Comparison of ENCODE assay signal across 26 mouse cellular contexts in the genomic region with DNA sequence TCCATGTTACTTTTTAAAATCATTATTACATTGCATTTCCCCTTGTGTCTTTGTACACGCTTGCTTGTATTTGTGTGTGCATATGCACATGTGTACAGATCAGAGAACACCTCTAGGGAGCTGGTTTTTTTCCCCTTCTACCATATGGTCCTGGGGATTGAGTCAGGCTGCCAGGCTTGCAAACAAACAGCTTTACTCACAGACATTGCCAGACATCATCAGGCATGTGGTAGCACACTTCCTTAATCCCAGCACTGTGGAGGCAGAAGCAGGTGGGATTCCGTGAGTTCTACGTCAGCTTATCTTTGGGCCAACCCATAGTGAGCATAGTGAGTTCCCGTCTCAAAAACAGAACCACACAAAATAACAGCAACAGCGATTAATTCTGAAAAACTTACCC. TPM values are rescaled to one million over a fixed set of nuclear protein-coding genes. Genes with fewer than 3 reads are reported as not detected.
"Had no signal": no experiment of that assay in that cellular context is flagged by ENCODE, and none has a peak within 500 bp of the region (broad histone marks: within the 10 kb centered on the region; RNA-seq: fewer than 3 reads in every experiment).

No protein-coding gene starts in this region.

- H3K4me3 ChIP-seq: gastrocnemius, adult 2 months; heart, embryonic 10.5 days; heart, embryonic 12.5 days; hindbrain, embryonic 10.5 days; intestine, embryonic 15.5 days; limb, embryonic 13.5 days; limb, embryonic 15.5 days; liver, embryonic 13.5 days; liver, embryonic 15.5 days had no signal

- H3K4me1 ChIP-seq: intestine, embryonic 15.5 days; liver, embryonic 13.5 days; liver, embryonic 15.5 days had no signal

- ATAC-seq: hindbrain, embryonic 16.5 days; inflammation-experienced regulatory T-cells, adult 6 months; intestine, embryonic 15.5 days; intestine, postnatal 0 days had no signal

- H3K9me3 ChIP-seq: heart, embryonic 10.5 days; heart, embryonic 12.5 days; hindbrain, embryonic 10.5 days; intestine, embryonic 15.5 days; limb, embryonic 13.5 days; limb, embryonic 15.5 days; liver, embryonic 13.5 days; liver, embryonic 15.5 days had no signal

- H3K27me3 ChIP-seq: heart, embryonic 12.5 days; intestine, embryonic 15.5 days; limb, embryonic 13.5 days; limb, embryonic 15.5 days; liver, embryonic 13.5 days; liver, embryonic 15.5 days had no signal

- DNase-seq: gastrocnemius, adult 2 months; gastrocnemius, postnatal 10 days; gastrocnemius, postnatal 25 days; heart, adult 18-20 months; heart, postnatal 10 days; heart, postnatal 4 days; kidney, adult 18-20 months; kidney, adult 8-10 months; kidney, postnatal 14 days; kidney, postnatal 36 days; layer of hippocampus, adult 9-11 months; layer of hippocampus, postnatal 36 days; left cerebral cortex, postnatal 4 days; liver, embryonic 13.5 days had no signal

- H3K9ac ChIP-seq: heart, embryonic 12.5 days; hindbrain, embryonic 14.5 days; intestine, embryonic 15.5 days; limb, embryonic 13.5 days; limb, embryonic 15.5 days; liver, embryonic 13.5 days; liver, embryonic 15.5 days had no signal

- H3K4me2 ChIP-seq: heart, embryonic 12.5 days; hindbrain, embryonic 14.5 days; intestine, embryonic 15.5 days; limb, embryonic 13.5 days; limb, embryonic 15.5 days; liver, embryonic 13.5 days; liver, embryonic 15.5 days had no signal

- H3K27ac ChIP-seq: gastrocnemius, adult 2 months; hindbrain, embryonic 14.5 days; intestine, embryonic 15.5 days; limb, embryonic 13.5 days; limb, embryonic 15.5 days; liver, embryonic 13.5 days; liver, embryonic 15.5 days had no signal

RNA-seq across cellular contexts. Expression of gene Tcp11, which starts 33.4 kb away (rescaled TPM):
- polyA plus RNA-seq: liver, adult 2 months had no signal
